Mouse (Mus musculus) adrenal gland, postnatal 4 days (tissue): Measurements from ENCODE around the gene Gdf9. TPM values are rescaled to one million over a fixed set of nuclear protein-coding genes. Genes with fewer than 3 reads are reported as not detected.
"Not testable (repeated sequence)": the region's sequence is repeated elsewhere in the genome, so short reads cannot be mapped to it uniquely, and the experiment has no call there.

Experiments
- DNase-seq, 2 experiments: peaks; one replicate each; pipeline ENCODE4 v3.0.0; 2021 to 2022; ENCODE audit warnings: low spot score in 2 of 2, mixed read lengths in 2 of 2
- long read RNA-seq, 2 experiments: library from polyadenylated mRNA; stranded (forward); transcript quantifications; one replicate each; pipeline ENCODE4 v2.0.0; 2021
- total RNA-seq, 2 experiments: library from RNA; stranded (reverse); gene quantifications; 2 replicates each; pipeline ENCODE4 v1.2.3; 2021

Gdf9 gene
- 1 to 10 TPM in 1 of 2 experiments, under 1 TPM in 1; 0.85 to 1.1 TPM for total RNA-seq
- long read RNA-seq, experiment 1, result 0 reads
- long read RNA-seq, experiment 2, partial matches to known transcripts, result 0 of 1 reads
- long read RNA-seq, experiment 2, other reads (novel, unspliced or antisense), result 0 of 1 reads

GRCm38 (mm10) chr11:53430670-53431346, at the start of gene Gdf9, which contains the start of gene Uqcrq:
Gdf9 (plus strand) TSS chr11:53431023.
Uqcrq (minus strand) TSS chr11:53430831.
- DNase-seq, result peak; percentile 80 to 96

- DNase-seq, result no peak
Observed at GRCm38 (mm10) chr11:53383758-53384428, 46.9 kb upstream of the Gdf9 start.

- DNase-seq, result no peak
Observed at GRCm38 (mm10) chr11:53393856-53394255, 37.0 kb upstream of the Gdf9 start.

- no peak for DNase-seq
Observed at GRCm38 (mm10) chr11:53403638-53404037, 27.2 kb upstream of the Gdf9 start.

GRCm38 (mm10) chr11:53411738-53412137, 19.1 kb upstream of the Gdf9 start:
- DNase-seq, result no peak

- DNase-seq, result no peak
Observed at GRCm38 (mm10) chr11:53413871-53414270, 17.0 kb upstream of the Gdf9 start.

- DNase-seq, result no peak
Observed at GRCm38 (mm10) chr11:53418048-53418447, 12.8 kb upstream of the Gdf9 start.

GRCm38 (mm10) chr11:53423036-53423435, 7.8 kb upstream of the Gdf9 start, which contains the start of gene Leap2:
Leap2 (minus strand) TSS chr11:53423170.
- no peak for DNase-seq

- no peak for DNase-seq
Observed at GRCm38 (mm10) chr11:53424826-53425225, 6.0 kb upstream of the Gdf9 start.

GRCm38 (mm10) chr11:53425251-53425650, 5.6 kb upstream of the Gdf9 start:
- DNase-seq, result no peak

- no peak for DNase-seq
Observed at GRCm38 (mm10) chr11:53425711-53426255, 5.0 kb upstream of the Gdf9 start.

- not testable (repeated sequence) for DNase-seq
Observed at GRCm38 (mm10) chr11:53426914-53427313, 3.9 kb upstream of the Gdf9 start.

GRCm38 (mm10) chr11:53427993-53428715, 2.7 kb upstream of the Gdf9 start:
- no peak for DNase-seq

GRCm38 (mm10) chr11:53428716-53429057, 2.1 kb upstream of the Gdf9 start:
- DNase-seq, result no peak

- DNase-seq, result no peak
Observed at GRCm38 (mm10) chr11:53429182-53429581, 1.6 kb upstream of the Gdf9 start.

GRCm38 (mm10) chr11:53430300-53430669, 538 bp upstream of the Gdf9 start:
- peak in 1 of 2 experiments; percentile 38 for DNase-seq

- no peak for DNase-seq
Observed at GRCm38 (mm10) chr11:53431347-53432056, 679 bp downstream of the Gdf9 start.

- DNase-seq, result no peak
Observed at GRCm38 (mm10) chr11:53433057-53433456, 2.2 kb downstream of the Gdf9 start.

GRCm38 (mm10) chr11:53435504-53435903, 4.7 kb downstream of the Gdf9 start:
- no peak for DNase-seq

- no peak for DNase-seq
Observed at GRCm38 (mm10) chr11:53436338-53436737, 5.5 kb downstream of the Gdf9 start.

- DNase-seq, result no peak
Observed at GRCm38 (mm10) chr11:53441921-53442320, 11.1 kb downstream of the Gdf9 start.
